Mouse (Mus musculus): ENCODE results near the gene Optc.

Optc gene

GRCm38 (mm10) chr1:133881813-133882212, 26.0 kb downstream of the Optc start:
- DNase-seq: no peak

- no peak for DNase-seq
Observed at GRCm38 (mm10) chr1:133878825-133879423, 28.9 kb downstream of the Optc start.

GRCm38 (mm10) chr1:133876936-133877335, 30.9 kb downstream of the Optc start:
- no peak for DNase-seq

GRCm38 (mm10) chr1:133873086-133873813, 34.5 kb downstream of the Optc start:
- DNase-seq: no peak

- no peak for DNase-seq
Observed at GRCm38 (mm10) chr1:133871241-133871640, 36.6 kb downstream of the Optc start.

- DNase-seq: no peak
Observed at GRCm38 (mm10) chr1:133869221-133869620, 38.6 kb downstream of the Optc start.

- DNase-seq: peak; percentile 25 to 55
Observed at GRCm38 (mm10) chr1:133863257-133863997, 44.4 kb downstream of the Optc start.

GRCm38 (mm10) chr1:133861028-133861427, 46.8 kb downstream of the Optc start:
- DNase-seq: no peak

- DNase-seq: no peak
Observed at GRCm38 (mm10) chr1:133859821-133860711, 47.7 kb downstream of the Optc start.

GRCm38 (mm10) chr1:133859257-133859656, 48.5 kb downstream of the Optc start:
- no peak for DNase-seq

GRCm38 (mm10) chr1:133857781-133858180, 50.0 kb downstream of the Optc start:
- DNase-seq: no peak

- DNase-seq: no peak
Observed at GRCm38 (mm10) chr1:133857171-133857570, 50.6 kb downstream of the Optc start.

GRCm38 (mm10) chr1:133856655-133857054, 51.1 kb downstream of the Optc start:
- no peak for DNase-seq

- no peak for DNase-seq
Observed at GRCm38 (mm10) chr1:133856133-133856541, 51.7 kb downstream of the Optc start.

- peak; percentile 32 to 34 for DNase-seq
Observed at GRCm38 (mm10) chr1:133855274-133856017, 52.4 kb downstream of the Optc start.

- peak in 1 of 2 experiments; percentile 51 for DNase-seq
Observed at GRCm38 (mm10) chr1:133854421-133855273, 53.2 kb downstream of the Optc start.
